Mouse (Mus musculus) intestine, embryonic 16.5 days (tissue): ENCODE measurements at regions not wholly inside any gene's neighbourhood (a gene's known extent, or its start where the extent isn't known, plus 50 kb on each side); places are given as distances from the start of the nearest gene placed in this dataset.
A peak's percentile ranks its signal among the peaks of the same experiment; 100 is the strongest.

Experiments used
- ATAC-seq: fragments of 200-750 bp; cut with Nextera tagmentation; 2 replicates; pipeline ENCODE4 v1.8.0; 2017; ENCODE audit warnings: moderate TSS enrichment, moderate library complexity
- H3K27ac ChIP-seq: fragments of 300-500 bp; sonication (generic); 2 replicates; pipeline ENCODE4 v1.5.1; 2014; ENCODE audit warnings: mild to moderate bottlenecking, low read length
- H3K27me3 ChIP-seq: fragments of 300-500 bp; sonication (generic); replicated peaks from 2 replicates; pipeline ENCODE4 v1.6.1; 2014; ENCODE audit warnings: low read length, control low read depth, mixed read lengths; ENCODE audit not compliant: control insufficient read depth, insufficient read depth
- H3K36me3 ChIP-seq: fragments of 300-500 bp; sonication (generic); 2 replicates; pipeline ENCODE4 v1.6.1; 2014; ENCODE audit warnings: low read length, control low read depth; ENCODE audit not compliant: control insufficient read depth, insufficient read depth
- H3K4me1 ChIP-seq: fragments of 300-500 bp; sonication (generic); 2 replicates; pipeline ENCODE4 v1.6.1; 2014; ENCODE audit warnings: low read length, control low read depth, mixed read lengths; ENCODE audit not compliant: control insufficient read depth, insufficient read depth
- H3K4me2 ChIP-seq: fragments of 300-500 bp; sonication (generic); 2 replicates; pipeline ENCODE4 v1.6.1; 2014; ENCODE audit warnings: low read depth, low read length, control low read depth
- H3K4me3 ChIP-seq: fragments of 300-500 bp; sonication (generic); 2 replicates; pipeline ENCODE4 v1.5.1; 2014; ENCODE audit warnings: mild to moderate bottlenecking, low read length
- H3K9ac ChIP-seq: fragments of 300-500 bp; sonication (generic); 2 replicates; pipeline ENCODE4 v1.6.1; 2014; ENCODE audit warnings: low read depth, low read length
- H3K9me3 ChIP-seq: fragments of 300-500 bp; sonication (generic); 2 replicates; pipeline ENCODE4 v1.6.1; 2016; ENCODE audit warnings: low read length, control low read depth; ENCODE audit not compliant: control insufficient read depth
- WGBS: fragments of 180-500 bp; shearing (Covaris S2); extraction: QIAGEN DNeasy Blood & Tissue Kit; methylation state at CpG from one replicate; pipeline ENCODE4 v1.1.7; 2014; 5-methylcytosine and 5-hydroxymethylcytosine counted together

DNA sequence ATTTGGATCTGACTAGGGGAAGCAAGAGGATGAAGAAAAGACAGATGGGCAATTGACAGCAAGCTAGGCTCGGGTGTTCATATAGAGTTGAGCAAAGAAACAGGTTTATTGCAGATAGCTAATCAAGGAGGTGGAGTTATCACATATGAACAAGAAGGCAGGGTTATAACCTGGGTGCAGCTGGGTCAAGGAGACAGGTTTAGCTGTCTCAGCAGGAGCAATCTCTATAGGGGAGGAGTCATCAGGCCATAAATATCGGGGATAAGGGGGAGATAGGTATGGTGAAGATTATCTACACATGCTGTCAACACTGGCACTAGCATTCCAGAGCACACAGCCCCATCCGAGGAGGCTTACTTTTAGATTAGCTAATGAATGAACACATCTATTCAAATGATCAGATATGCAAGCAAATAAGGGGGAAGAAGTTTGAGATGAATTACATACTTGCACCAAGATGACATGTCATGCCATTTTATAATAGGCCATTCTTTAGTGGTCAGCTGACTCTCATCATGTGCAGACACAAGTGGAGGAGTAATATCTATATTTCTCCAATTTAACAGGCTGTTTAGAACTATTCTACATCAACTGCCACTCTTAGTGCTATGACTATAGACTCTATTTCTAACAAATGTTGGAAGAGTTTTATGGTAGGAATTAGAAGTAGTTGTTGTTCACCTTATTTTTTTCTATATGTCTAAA is 76.9 kb downstream of the Lhx9 start:
- Histone ChIP-seq H3K36me3 (no peaks in the 10 kb centered on the region), H3K4me2 (no peak overlapping the region), H3K27ac (no peak overlapping the region), H3K27me3 (no peaks in the 10 kb centered on the region), H3K9me3 (no peaks in the 10 kb centered on the region), H3K9ac (no peak overlapping the region), H3K4me1 (no peaks in the 10 kb centered on the region), H3K4me3 (no peak overlapping the region)
- peak; percentile 96 for ATAC-seq
- WGBS, result 44% methylated on average over 3 of the region's 3 CpGs

DNA sequence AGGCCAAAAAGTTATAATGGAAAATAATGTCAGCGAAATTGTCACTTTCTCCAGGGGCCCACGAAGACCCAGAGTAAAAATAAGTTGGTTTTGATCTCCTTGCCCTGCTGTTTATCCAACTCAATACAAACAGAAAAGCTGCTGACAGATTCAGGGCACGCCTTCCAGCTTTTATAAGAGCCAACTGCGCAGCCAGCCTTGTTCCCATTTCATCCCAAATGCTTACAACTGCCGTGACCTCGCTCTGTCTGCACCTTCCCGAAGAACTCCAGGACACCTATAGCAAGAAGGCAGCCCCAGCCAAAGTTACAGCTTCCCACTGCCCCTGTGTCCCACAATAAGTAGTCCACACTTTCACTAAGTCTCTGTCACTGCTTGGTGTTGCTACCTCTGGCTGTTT is 85.5 kb downstream of the Lhx9 start:
- no peak for ATAC-seq
- WGBS, result 57% methylated on average over 7 of the region's 7 CpGs
- H3K36me3 ChIP-seq, result no peaks in the 10 kb centered on the region
- no peaks in the 10 kb centered on the region for H3K4me1 ChIP-seq
- no peaks in the 10 kb centered on the region for H3K9me3 ChIP-seq
- no peak overlapping the region for H3K4me3 ChIP-seq
- H3K27ac ChIP-seq, result no peak overlapping the region
- no peaks in the 10 kb centered on the region for H3K27me3 ChIP-seq
- H3K4me2 ChIP-seq, result no peak overlapping the region
- H3K9ac ChIP-seq, result no peak overlapping the region

DNA sequence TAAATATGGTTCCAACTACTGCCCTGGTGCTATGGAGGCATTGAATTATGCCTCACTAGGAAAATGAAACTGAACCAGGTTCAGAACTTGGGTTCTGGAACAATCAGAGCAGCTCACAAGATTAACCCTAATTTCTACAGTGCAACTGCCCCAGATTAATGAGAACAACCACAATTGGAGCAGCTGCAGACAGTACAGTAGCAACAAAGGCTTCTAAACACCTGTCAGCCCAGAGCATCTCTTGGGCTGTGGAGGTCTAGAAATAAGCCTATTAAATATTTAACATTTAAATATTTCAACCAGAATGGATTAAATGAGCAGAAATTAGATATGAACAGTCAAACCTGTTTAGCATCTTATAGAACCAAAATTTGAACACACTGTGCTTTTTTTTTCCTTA is 90.6 kb downstream of the Lhx9 start:
- no peak overlapping the region for H3K4me2 ChIP-seq
- no peak overlapping the region for H3K4me3 ChIP-seq
- H3K9ac ChIP-seq, result no peak overlapping the region
- H3K27ac ChIP-seq, result no peak overlapping the region
- no peaks in the 10 kb centered on the region for H3K9me3 ChIP-seq
- no peaks in the 10 kb centered on the region for H3K36me3 ChIP-seq
- ATAC-seq, result no peak
- no peaks in the 10 kb centered on the region for H3K4me1 ChIP-seq
- H3K27me3 ChIP-seq, result no peaks in the 10 kb centered on the region

DNA sequence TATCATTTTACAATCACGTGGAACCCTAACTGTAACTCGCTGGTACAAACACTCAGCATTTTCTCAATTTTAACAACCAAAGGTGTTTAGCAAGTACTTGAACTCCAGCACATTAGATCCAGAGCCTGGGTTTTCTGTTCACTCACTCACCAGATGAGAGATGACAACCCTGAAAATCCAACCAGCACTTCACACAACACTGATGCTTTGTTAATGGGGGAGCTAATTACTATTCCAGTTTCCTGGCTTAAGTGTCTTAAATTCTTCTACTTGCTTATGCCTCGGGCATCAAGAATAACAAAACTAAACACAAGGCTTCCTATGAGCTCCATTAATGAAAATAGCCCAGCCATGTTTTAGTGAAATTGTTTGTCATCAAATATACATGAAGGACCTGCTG is 113.4 kb upstream of the Nek7 start:
- H3K4me1 ChIP-seq, result no peaks in the 10 kb centered on the region
- 74% methylated on average over 3 of the region's 3 CpGs for WGBS
- no peak overlapping the region for H3K27ac ChIP-seq
- H3K4me2 ChIP-seq, result no peak overlapping the region
- H3K9me3 ChIP-seq, result no peaks in the 10 kb centered on the region
- no peaks in the 10 kb centered on the region for H3K27me3 ChIP-seq
- no peak for ATAC-seq
- no peaks in the 10 kb centered on the region for H3K36me3 ChIP-seq
- no peak overlapping the region for H3K9ac ChIP-seq
- H3K4me3 ChIP-seq, result no peak overlapping the region

DNA sequence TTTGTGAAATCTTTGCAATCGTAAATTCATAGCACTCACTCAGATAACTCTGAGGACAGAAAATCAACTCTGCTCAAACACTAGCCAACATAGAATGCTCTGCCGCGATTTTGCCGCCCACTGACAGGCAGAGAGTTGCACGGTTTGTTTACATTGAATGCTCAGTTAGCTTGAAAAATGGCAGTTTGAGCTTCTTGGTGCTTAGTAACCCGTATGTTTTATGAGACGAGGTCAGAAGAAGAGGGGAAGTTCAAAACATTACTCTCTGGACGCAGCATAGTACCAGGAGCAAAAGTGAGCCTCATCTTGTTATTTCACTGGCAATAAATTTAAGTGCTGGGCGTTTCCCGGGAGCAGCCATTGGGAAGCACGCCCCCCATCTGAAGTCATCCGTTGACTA is 111.1 kb upstream of the Nek7 start:
- Histone ChIP-seq H3K4me1 (no peaks in the 10 kb centered on the region), H3K9ac (no peak overlapping the region), H3K36me3 (no peaks in the 10 kb centered on the region), H3K4me2 (no peak overlapping the region), H3K27me3 (no peaks in the 10 kb centered on the region), H3K9me3 (no peaks in the 10 kb centered on the region), H3K27ac (no peak overlapping the region), H3K4me3 (no peak overlapping the region)
- ATAC-seq, result no peak
- WGBS, result 28% methylated on average over 12 of the region's 12 CpGs

DNA sequence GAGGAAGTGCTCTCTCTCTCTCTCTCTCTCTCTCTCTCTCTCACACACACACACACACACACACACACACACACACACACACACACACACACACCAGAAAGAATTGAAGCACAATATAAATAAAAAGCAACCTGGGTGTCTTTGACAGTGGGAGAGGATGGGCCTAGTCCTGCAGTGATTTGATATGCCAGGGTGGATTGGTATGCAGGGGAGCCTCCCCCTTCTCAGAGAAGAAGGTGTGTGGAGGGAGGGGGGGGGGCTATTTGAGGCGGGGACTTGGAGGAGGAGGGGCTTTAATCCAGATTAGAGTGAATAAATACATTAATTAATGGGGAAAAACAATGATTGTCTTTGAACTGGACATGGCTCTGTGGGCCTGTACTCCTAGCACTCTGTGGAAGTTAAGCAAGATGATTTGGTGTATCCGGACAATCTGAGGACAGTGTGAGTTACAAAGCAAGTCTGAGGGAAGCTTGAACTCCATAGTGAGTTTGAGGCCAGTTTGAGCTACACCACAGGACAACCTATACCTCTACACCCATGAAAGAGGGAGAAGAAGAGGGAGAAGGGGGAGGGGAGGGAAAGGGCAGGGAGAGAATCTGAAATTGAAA is 109.3 kb upstream of the Nek7 start:
- ATAC-seq, result no peak
- Histone ChIP-seq H3K4me1 (no peaks in the 10 kb centered on the region), H3K36me3 (no peaks in the 10 kb centered on the region), H3K4me2 (no peak overlapping the region), H3K9ac (no peak overlapping the region), H3K4me3 (no peak overlapping the region), H3K27ac (no peak overlapping the region), H3K9me3 (no peaks in the 10 kb centered on the region), H3K27me3 (no peaks in the 10 kb centered on the region)
- WGBS, result 48% methylated on average over 2 of the region's 2 CpGs

DNA sequence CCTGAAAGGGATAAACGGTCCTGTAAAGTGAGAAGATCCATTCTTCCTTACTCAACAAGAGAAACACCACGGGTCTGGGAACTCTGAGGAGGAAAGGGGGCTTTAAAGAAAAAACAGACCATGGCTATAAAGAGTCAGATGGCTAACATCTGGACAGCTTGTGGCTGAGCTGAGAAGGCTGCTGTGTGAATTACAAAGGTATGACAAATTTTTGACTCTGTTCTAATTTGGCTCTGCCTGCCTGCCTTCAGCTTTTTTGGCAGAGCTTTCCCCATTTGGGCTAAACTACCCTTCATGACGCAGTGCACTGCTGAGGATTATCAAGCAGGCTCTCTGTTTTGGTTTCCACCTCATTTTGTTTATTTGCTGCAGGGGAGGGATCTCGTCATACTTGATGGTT is 100.8 kb upstream of the Nek7 start:
- Histone ChIP-seq H3K4me1 (no peaks in the 10 kb centered on the region), H3K9me3 (no peaks in the 10 kb centered on the region), H3K27me3 (no peaks in the 10 kb centered on the region), H3K9ac (no peak overlapping the region), H3K4me3 (no peak overlapping the region), H3K4me2 (no peak overlapping the region), H3K36me3 (no peaks in the 10 kb centered on the region), H3K27ac (no peak overlapping the region)
- 43% methylated on average over 4 of the region's 4 CpGs for WGBS
- ATAC-seq, result no peak

DNA sequence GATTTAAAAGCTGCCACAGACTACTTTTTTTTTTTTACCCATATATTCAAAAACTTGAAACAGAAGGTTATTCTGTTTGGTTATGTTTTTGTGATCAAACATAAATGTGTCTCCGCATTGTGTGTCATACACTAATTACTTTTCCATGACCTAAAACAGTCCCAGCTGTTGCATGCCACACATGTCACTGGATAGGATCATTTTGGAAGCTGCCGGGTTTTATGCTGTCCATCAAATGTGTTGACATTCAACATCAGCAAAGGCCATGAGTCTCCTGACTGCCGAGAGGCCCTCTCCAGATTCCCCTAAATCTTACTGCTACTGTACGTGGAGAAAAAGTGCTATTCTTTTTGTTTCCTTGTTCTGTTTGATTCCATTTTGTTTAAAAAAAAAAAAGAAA is 99.4 kb upstream of the Nek7 start:
- ATAC-seq, result no peak
- Histone ChIP-seq H3K4me3 (no peak overlapping the region), H3K4me1 (no peaks in the 10 kb centered on the region), H3K4me2 (no peak overlapping the region), H3K9me3 (no peaks in the 10 kb centered on the region), H3K27me3 (no peaks in the 10 kb centered on the region), H3K36me3 (no peaks in the 10 kb centered on the region), H3K27ac (no peak overlapping the region), H3K9ac (no peak overlapping the region)
- 55% methylated on average over 4 of the region's 4 CpGs for WGBS

DNA sequence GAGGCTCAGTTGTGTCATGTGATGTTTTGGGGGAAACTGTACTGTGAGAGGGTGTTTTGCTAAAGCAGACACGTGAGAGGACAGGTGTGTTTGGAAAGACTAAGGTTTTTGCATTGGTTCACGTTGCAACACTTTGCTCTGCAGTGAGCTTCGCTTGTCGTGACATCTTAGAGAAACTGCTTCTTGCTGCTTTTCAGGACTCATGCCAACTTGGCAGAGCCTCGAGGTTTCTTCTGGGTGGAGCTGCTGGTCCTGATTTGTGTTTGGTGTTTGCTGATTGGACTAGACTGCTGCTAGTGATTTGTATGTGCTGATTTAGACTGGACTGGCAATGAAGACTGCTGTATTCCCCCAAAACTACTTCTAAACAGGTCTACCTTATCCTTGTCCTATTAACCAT is 97.0 kb upstream of the Nek7 start:
- H3K4me1 ChIP-seq, result no peaks in the 10 kb centered on the region
- no peak overlapping the region for H3K4me2 ChIP-seq
- ATAC-seq, result no peak
- H3K27me3 ChIP-seq, result no peaks in the 10 kb centered on the region
- no peaks in the 10 kb centered on the region for H3K9me3 ChIP-seq
- H3K36me3 ChIP-seq, result no peaks in the 10 kb centered on the region
- H3K9ac ChIP-seq, result no peak overlapping the region
- 70% methylated on average over 5 of the region's 5 CpGs for WGBS
- no peak overlapping the region for H3K4me3 ChIP-seq
- no peak overlapping the region for H3K27ac ChIP-seq

DNA sequence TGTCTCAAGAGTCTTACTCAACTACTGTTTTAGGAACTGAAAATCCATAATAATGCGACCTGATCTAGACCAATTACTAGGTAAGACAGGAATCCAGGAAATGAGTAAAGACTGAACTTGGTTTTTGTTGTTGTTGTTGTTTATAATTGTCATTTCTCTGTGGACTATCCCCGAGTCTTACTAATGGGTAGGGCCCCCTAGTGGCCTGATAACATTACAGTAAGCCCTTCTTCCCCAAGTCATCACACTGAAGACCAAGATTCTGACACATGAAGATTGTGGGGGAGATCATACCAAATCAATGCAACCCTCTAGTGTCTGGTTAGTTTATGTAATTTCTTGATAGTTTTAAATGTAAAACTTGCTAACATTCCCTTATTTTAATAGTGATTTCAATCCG is 95.2 kb upstream of the Nek7 start:
- Histone ChIP-seq H3K36me3 (no peaks in the 10 kb centered on the region), H3K9me3 (no peaks in the 10 kb centered on the region), H3K4me2 (no peak overlapping the region), H3K4me3 (no peak overlapping the region), H3K27me3 (no peaks in the 10 kb centered on the region), H3K27ac (no peak overlapping the region), H3K4me1 (no peaks in the 10 kb centered on the region), H3K9ac (no peak overlapping the region)
- no peak for ATAC-seq
- 75% methylated on average over 3 of the region's 3 CpGs for WGBS
